Mouse (Mus musculus): Measurements from ENCODE around the gene Hsd17b7.

DNA sequence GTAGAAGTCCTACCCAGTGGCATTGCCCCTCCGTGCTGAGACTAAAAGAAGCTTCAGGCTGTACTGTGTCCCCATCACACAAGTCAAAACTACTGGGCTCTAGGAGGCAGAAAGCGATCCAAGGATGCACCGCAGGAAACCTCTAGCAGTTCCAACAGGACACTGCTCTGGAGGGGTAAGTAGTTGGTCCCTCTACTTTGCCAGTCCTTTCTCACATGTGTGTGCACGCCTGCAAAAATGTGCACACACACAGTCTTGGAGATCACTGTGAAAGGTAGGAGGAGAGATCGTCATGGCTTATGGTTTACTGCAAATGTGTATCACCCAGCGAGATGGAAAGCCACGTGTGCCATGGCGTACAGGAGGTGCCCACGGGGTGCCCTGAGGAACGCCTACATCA is 16.4 kb downstream of the Hsd17b7 start:
- no peak for TF ChIP-seq CTCF (IDR thresholded peaks at IDR 0.05; ENCODE audit: low read depth)
- TF ChIP-seq EP300 (IDR thresholded peaks at IDR 0.05; ENCODE audit: low read depth), result no peak

Data from liver, embryonic 14.5 days (tissue).